Mouse (Mus musculus): ENCODE measurements around the gene Ddo. TPM values are rescaled to one million over a fixed set of nuclear protein-coding genes. Genes with fewer than 3 reads are reported as not detected.

Ddo gene
- total and polyA plus RNA-seq, 3 experiments: 33.5 to 34.1 (median 33.8) TPM

- 84% methylated on average over 8 of the region's 8 CpGs for WGBS
- intact Hi-C loops (cut with DNase I): loop anchor here (10.0 kb wide), 1 partner anchor 199 kb away; the partner anchor contains the start of genes Cdc40 and Wasf1
These were observed 55.8 kb downstream of the Ddo start for GRCm38 (mm10) chr10:40685641-40686040.

GRCm38 (mm10) chr10:40686976-40687375, 57.2 kb downstream of the Ddo start:
- intact Hi-C loops (cut with DNase I): loop anchor here (10.0 kb wide), 1 partner anchor 198 kb away; the partner anchor contains the start of genes Cdc40 and Wasf1
- no peak for DNase-seq
- WGBS: 75% methylated on average over 4 of the region's 4 CpGs
- no peaks in the 10 kb centered on the region for H3K27me3 ChIP-seq (ENCODE audit: control insufficient read depth, insufficient read depth, low read length)
- no peak overlapping the region for H3K27ac ChIP-seq
- H3K9ac ChIP-seq (ENCODE audit: low read depth, low read length): no peak overlapping the region
- no peak for TF ChIP-seq CTCF (IDR thresholded peaks at IDR 0.05)
- TF ChIP-seq EP300 (IDR thresholded peaks at IDR 0.05; ENCODE audit: insufficient read depth, low read depth, low read length): no peak
- no peak for TF ChIP-seq POLR2A (IDR thresholded peaks at IDR 0.05; ENCODE audit: insufficient read depth, low read depth, low read length)
- no peaks in the 10 kb centered on the region for H3K4me1 ChIP-seq (ENCODE audit: control insufficient read depth, insufficient read depth, low read length)
- no peaks in the 10 kb centered on the region for H3K79me2 ChIP-seq (replicated peaks; ENCODE audit: control insufficient read depth, insufficient read depth, low read length)
- no peaks in the 10 kb centered on the region for H3K36me3 ChIP-seq (ENCODE audit: control insufficient read depth, insufficient read depth, low read length)
- no peak overlapping the region for H3K4me3 ChIP-seq

More at GRCm38 (mm10) chr10:40685641-40686040, 55.8 kb downstream of the Ddo start:
- Histone ChIP-seq H3K9ac (ENCODE audit: low read depth, low read length) (no peak overlapping the region), H3K4me1 (ENCODE audit: control insufficient read depth, insufficient read depth, low read length) (no peaks in the 10 kb centered on the region), H3K27me3 (ENCODE audit: control insufficient read depth, insufficient read depth, low read length) (no peaks in the 10 kb centered on the region), H3K36me3 (ENCODE audit: control insufficient read depth, insufficient read depth, low read length) (no peaks in the 10 kb centered on the region), H3K79me2 (replicated peaks; ENCODE audit: control insufficient read depth, insufficient read depth, low read length) (no peaks in the 10 kb centered on the region), H3K4me3 (no peak overlapping the region), H3K27ac (no peak overlapping the region)
- DNase-seq: no peak
- TF ChIP-seq POLR2A (IDR thresholded peaks at IDR 0.05; ENCODE audit: insufficient read depth, low read depth, low read length) (no peak), CTCF (IDR thresholded peaks at IDR 0.05) (no peak), EP300 (IDR thresholded peaks at IDR 0.05; ENCODE audit: insufficient read depth, low read depth, low read length) (no peak)

- no peaks in the 10 kb centered on the region for H3K36me3 ChIP-seq (ENCODE audit: control insufficient read depth, insufficient read depth, low read length)
- WGBS: 70% methylated on average over 2 of the region's 2 CpGs
- H3K9ac ChIP-seq (ENCODE audit: low read depth, low read length): no peak overlapping the region
- no peaks in the 10 kb centered on the region for H3K4me1 ChIP-seq (ENCODE audit: control insufficient read depth, insufficient read depth, low read length)
- TF ChIP-seq CTCF (IDR thresholded peaks at IDR 0.05): no peak
- no peak for TF ChIP-seq EP300 (IDR thresholded peaks at IDR 0.05; ENCODE audit: insufficient read depth, low read depth, low read length)
- no peak for TF ChIP-seq POLR2A (IDR thresholded peaks at IDR 0.05; ENCODE audit: insufficient read depth, low read depth, low read length)
- H3K27ac ChIP-seq: no peak overlapping the region
- no peak overlapping the region for H3K4me3 ChIP-seq
- DNase-seq: no peak
- H3K79me2 ChIP-seq (replicated peaks; ENCODE audit: control insufficient read depth, insufficient read depth, low read length): no peaks in the 10 kb centered on the region
- H3K27me3 ChIP-seq (ENCODE audit: control insufficient read depth, insufficient read depth, low read length): no peaks in the 10 kb centered on the region
- intact Hi-C loops (cut with DNase I): loop anchor here (10.0 kb wide), 1 partner anchor 197 kb away; the partner anchor contains the start of genes Cdc40 and Wasf1
These were observed 57.6 kb downstream of the Ddo start for GRCm38 (mm10) chr10:40687407-40687806.

GRCm38 (mm10) chr10:40688266-40688665, 58.5 kb downstream of the Ddo start:
- WGBS: 79% methylated on average over 6 of the region's 6 CpGs
- no peaks in the 10 kb centered on the region for H3K4me1 ChIP-seq (ENCODE audit: control insufficient read depth, insufficient read depth, low read length)
- TF ChIP-seq CTCF (IDR thresholded peaks at IDR 0.05) (no peak), EP300 (IDR thresholded peaks at IDR 0.05; ENCODE audit: insufficient read depth, low read depth, low read length) (no peak), POLR2A (IDR thresholded peaks at IDR 0.05; ENCODE audit: insufficient read depth, low read depth, low read length) (no peak)
- H3K4me3 ChIP-seq: no peak overlapping the region
- no peak overlapping the region for H3K9ac ChIP-seq (ENCODE audit: low read depth, low read length)
- intact Hi-C loops (cut with DNase I): loop anchor here (10.0 kb wide), 1 partner anchor 197 kb away; the partner anchor contains the start of genes Cdc40 and Wasf1
- no peaks in the 10 kb centered on the region for H3K27me3 ChIP-seq (ENCODE audit: control insufficient read depth, insufficient read depth, low read length)
- no peak for DNase-seq
- H3K36me3 ChIP-seq (ENCODE audit: control insufficient read depth, insufficient read depth, low read length): no peaks in the 10 kb centered on the region
- no peaks in the 10 kb centered on the region for H3K79me2 ChIP-seq (replicated peaks; ENCODE audit: control insufficient read depth, insufficient read depth, low read length)
- no peak overlapping the region for H3K27ac ChIP-seq

- Histone ChIP-seq H3K36me3 (ENCODE audit: control insufficient read depth, insufficient read depth, low read length) (no peaks in the 10 kb centered on the region), H3K79me2 (replicated peaks; ENCODE audit: control insufficient read depth, insufficient read depth, low read length) (no peaks in the 10 kb centered on the region), H3K9ac (ENCODE audit: low read depth, low read length) (no peak overlapping the region), H3K27ac (no peak overlapping the region), H3K4me3 (no peak overlapping the region), H3K4me1 (ENCODE audit: control insufficient read depth, insufficient read depth, low read length) (no peaks in the 10 kb centered on the region), H3K27me3 (ENCODE audit: control insufficient read depth, insufficient read depth, low read length) (no peaks in the 10 kb centered on the region)
- 68% methylated on average over 1 of the region's 1 CpGs for WGBS
- no peak for TF ChIP-seq EP300 (IDR thresholded peaks at IDR 0.05; ENCODE audit: insufficient read depth, low read depth, low read length)
- TF ChIP-seq CTCF (IDR thresholded peaks at IDR 0.05): no peak
- TF ChIP-seq POLR2A (IDR thresholded peaks at IDR 0.05; ENCODE audit: insufficient read depth, low read depth, low read length): no peak
- no peak for DNase-seq
- intact Hi-C loops (cut with DNase I): loop anchor here (10.0 kb wide), 1 partner anchor 196 kb away; the partner anchor contains the start of genes Cdc40 and Wasf1
These were observed 59.1 kb downstream of the Ddo start for GRCm38 (mm10) chr10:40688873-40689272.

GRCm38 (mm10) chr10:40698652-40699051, 68.8 kb downstream of the Ddo start:
- Histone ChIP-seq H3K27ac (no peak overlapping the region), H3K36me3 (ENCODE audit: control insufficient read depth, insufficient read depth, low read length) (no peaks in the 10 kb centered on the region), H3K4me3 (no peak overlapping the region), H3K27me3 (ENCODE audit: control insufficient read depth, insufficient read depth, low read length) (no peaks in the 10 kb centered on the region), H3K79me2 (replicated peaks; ENCODE audit: control insufficient read depth, insufficient read depth, low read length) (no peaks in the 10 kb centered on the region), H3K4me1 (ENCODE audit: control insufficient read depth, insufficient read depth, low read length) (no peaks in the 10 kb centered on the region), H3K9ac (ENCODE audit: low read depth, low read length) (no peak overlapping the region)
- 77% methylated on average over 4 of the region's 4 CpGs for WGBS
- no peak for TF ChIP-seq POLR2A (IDR thresholded peaks at IDR 0.05; ENCODE audit: insufficient read depth, low read depth, low read length)
- TF ChIP-seq EP300 (IDR thresholded peaks at IDR 0.05; ENCODE audit: insufficient read depth, low read depth, low read length): no peak
- no peak for TF ChIP-seq CTCF (IDR thresholded peaks at IDR 0.05)
- intact Hi-C loops (cut with DNase I): no loop called here
- DNase-seq: no peak

Measured in heart, adult 2 months (tissue).